Mouse (Mus musculus) spleen, adult 2 months (tissue): Measurements from ENCODE around the gene Srrm1.

Experiments
- CTCF ChIP-seq: fragments of 200-500 bp; IDR thresholded peaks from 2 replicates; pipeline ENCODE4 v1.5.1; 2011; ENCODE audit warnings: mild to moderate bottlenecking, inconsistent platforms; ENCODE audit not compliant: insufficient read depth, insufficient read length, insufficient replicate concordance; ENCODE audit errors: extremely low read depth
- POLR2A ChIP-seq: fragments of 200-500 bp; IDR thresholded peaks from 2 replicates; pipeline ENCODE4 v1.6.1; 2011; ENCODE audit warnings: low read depth, low read length, inconsistent platforms

DNA sequence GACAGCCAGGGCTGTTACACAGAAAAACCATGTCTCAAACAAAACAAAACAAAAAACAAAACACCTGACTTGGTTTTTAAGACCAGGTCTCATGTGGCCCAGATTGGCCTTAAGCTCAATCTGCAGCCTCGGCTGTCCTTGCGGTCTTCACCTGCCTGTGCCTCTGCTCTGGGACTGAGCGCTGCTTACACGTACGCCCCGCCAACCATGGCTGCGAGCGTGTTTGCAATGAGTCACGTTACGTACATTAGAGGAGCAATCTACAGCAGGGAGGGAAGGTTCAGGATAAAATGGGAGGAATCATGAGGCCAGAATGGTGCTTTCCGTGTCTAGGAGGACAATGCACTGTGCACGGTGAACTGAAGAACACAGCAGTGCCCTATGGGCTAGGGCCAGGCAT lies 8.6 kb upstream of the Srrm1 start:
- TF ChIP-seq POLR2A: no peak
- TF ChIP-seq CTCF: no peak
